Mouse (Mus musculus): ENCODE measurements around the gene Ift74.

DNA sequence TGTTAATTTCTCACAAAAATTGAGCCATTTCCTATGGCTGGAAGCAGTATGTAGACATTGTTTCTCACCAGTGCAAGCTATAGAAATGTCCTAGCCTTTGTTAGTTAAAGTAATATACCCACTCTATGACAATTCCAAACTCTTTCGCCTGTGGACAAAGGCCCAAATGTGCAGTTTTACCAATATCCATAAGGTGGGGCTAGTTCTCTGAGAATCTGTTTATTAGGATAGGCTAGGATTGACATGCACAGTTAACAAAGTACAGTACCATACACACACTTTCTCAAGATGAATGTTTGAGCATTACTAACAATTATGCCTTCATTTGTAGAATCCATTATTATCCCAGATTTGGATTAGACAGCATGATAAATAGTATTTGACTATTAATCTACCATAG lies 55.4 kb downstream of the Ift74 start:
- TF ChIP-seq CTCF (IDR thresholded peaks at IDR 0.05; ENCODE audit: insufficient read depth, low read depth, low read length): no peak
- no peak for TF ChIP-seq POLR2A (IDR thresholded peaks at IDR 0.05; ENCODE audit: insufficient read depth, low read depth, low read length)
